Mouse (Mus musculus) erythroblast, adult 5-6 weeks (primary cell): Measurements from ENCODE around the gene Plekhj1. TPM values are rescaled to one million over a fixed set of nuclear protein-coding genes. Genes with fewer than 3 reads are reported as not detected.

Source experiments
- ATAC-seq: replicated peaks from 2 replicates; pipeline ENCODE4 v1.8.0; 2016; ENCODE audit warnings: moderate number of reproducible peaks, mild to moderate bottlenecking, moderate TSS enrichment, inconsistent platforms; ENCODE audit not compliant: poor library complexity, low FRiP score, severe bottlenecking
- total RNA-seq, 2 experiments: library from RNA; stranded (forward) in 1 of 2; stranded (reverse) in 1 of 2; fragments of 150-400 nt in 1 of 2; fragments of 200-764, 138-1000 nt in 1 of 2; gene quantifications; 2 replicates each; pipeline versions ENCODE4 v1.2.3 to v1.2.4; 2015 to 2017; ENCODE audit warnings: low replicate concordance in 2 of 2

The Plekhj1 gene
- total RNA-seq, 2 experiments from 2014 or later = 13.9 to 45.2 TPM

DNA sequence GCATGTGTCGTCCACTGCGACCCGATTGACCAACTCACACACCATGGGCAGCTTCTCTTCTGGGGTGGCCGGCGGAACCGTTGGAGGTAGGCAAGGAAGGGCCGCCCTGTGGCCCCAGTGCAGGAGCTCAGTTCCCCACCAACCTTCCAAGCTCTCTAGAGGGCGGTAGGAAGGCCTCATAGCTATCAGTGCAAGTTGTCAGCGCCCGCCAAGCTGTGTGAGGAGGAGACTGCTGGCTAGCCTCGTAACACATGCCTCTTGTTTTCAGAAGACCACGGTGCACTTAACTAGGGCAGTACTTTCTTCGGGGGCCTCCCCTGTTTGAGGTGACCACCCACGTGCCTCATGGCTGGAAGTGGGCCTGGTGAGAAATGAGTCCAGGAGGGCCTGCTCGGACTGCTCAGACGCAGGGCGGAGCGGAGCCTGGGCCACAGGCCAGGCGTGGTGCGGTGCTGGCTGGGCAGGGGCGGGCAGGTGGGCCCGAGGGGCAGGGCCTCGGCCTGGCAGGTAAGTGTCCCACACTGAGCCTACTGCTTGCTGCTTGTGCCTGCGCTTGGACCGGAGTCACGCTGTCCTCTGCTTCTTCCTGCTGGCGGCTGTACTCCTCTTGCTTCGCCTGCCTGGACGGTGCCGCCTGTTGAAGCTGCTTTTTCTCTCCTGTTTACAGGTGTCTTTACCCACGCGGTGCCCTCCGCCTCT lies 6.8 kb downstream of the Plekhj1 start:
- ATAC-seq = no peak

- ATAC-seq = no peak
These were observed 7.5 kb downstream of the Plekhj1 start for GRCm38 (mm10) chr10:80790761-80791404.

DNA sequence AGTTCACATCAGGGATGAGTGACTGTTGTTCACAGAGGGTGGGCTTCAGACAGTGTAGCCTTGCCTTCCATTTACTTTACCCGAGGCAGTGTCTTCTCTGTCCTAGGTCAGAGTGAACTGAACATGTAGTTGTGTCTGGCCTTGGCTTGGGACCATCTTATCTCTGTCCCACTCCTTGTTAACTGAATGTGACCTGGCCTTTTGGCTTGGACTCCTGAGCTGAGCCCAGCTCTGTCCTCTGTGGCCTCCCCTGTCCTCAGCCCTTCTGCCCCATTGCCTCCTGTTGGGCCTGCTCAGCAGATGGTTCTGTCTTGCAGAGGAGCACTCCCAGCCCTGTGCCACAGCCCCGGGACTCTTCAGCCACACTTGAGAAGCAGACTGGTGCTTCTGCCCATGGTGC lies 10.9 kb downstream of the Plekhj1 start:
- ATAC-seq = no peak

DNA sequence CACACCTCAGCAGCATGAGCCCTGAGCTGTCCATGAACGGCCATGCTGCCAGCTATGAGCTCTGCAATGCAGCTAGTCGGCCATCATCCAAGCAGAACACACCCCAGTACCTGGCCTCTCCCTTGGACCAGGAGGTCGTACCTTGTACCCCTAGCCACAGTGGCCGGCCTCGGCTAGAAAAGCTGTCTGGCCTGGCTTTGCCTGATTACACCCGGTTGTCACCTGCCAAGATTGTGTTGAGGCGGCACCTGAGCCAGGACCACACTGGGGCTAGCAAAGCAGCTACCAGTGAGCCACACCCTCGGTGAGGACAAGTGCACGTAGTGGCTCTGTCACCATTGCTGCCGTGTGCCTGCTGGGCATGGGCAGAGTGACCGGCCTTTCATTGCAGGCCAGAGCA lies 12.5 kb downstream of the Plekhj1 start:
- no peak for ATAC-seq

GRCm38 (mm10) chr10:80784871-80785270 lies 13.6 kb downstream of the Plekhj1 start:
- no peak for ATAC-seq

GRCm38 (mm10) chr10:80784302-80784701 lies 14.1 kb downstream of the Plekhj1 start:
- no peak for ATAC-seq

DNA sequence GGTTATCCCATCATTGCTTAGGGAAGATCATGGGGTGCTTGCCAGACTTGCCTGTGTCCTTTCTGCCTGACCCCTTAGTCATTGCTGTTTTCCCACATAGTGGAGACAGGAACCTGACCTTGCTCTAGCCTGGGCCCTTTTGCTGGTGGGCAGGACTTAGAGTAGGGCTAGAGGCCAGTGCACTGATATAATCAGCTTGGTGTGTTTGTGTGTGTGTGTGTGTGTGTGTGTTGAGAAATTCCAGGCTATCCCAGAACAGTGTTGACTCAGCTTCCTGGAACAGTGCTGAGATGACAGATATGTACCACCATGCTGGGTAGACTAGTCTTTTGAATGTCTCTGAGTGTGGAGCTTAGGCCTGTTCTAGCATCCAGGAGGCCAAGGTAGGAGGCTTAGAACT lies 18.9 kb downstream of the Plekhj1 start:
- ATAC-seq = no peak

DNA sequence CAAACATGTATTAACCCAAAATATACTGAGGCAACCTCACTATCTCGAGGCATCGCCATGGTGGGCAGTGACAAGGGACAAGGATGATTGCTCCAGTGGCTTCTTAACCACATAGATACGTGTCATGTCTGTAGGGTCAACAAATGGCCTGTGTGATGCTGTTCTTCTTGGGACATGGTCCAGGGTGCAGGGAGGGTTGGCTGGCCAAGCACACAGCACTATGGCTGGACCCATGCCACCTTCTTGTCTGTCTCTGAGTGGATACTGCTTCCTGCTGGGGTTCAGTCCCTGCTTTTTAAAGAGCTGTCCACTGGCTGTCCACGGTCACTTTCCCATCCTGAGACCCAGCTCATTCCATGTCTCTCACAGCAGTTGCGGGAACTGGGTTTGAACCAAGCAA lies 21.3 kb downstream of the Plekhj1 start:
- ATAC-seq = no peak

- ATAC-seq = no peak
These were observed 22.0 kb downstream of the Plekhj1 start for GRCm38 (mm10) chr10:80776358-80776869.

DNA sequence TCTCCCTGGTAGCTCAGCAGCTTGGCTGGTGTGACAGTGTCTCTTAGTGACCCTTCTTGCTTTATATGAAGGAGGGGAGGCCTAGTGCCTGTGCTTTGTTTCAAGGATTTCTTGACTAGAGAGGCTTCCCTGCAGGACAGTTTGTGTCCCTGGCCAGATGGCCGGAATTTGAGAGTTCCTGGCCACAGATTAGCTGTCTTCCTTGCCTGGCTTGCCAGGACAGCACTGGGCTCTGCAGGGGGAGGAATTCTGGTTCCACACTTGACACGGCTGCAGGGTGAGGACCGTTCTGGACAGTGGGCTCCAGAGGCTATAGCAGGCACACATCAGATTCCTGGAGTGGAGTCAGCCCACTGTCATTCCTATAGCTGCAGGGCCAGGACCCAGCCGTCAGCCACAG lies 22.7 kb downstream of the Plekhj1 start:
- no peak for ATAC-seq

DNA sequence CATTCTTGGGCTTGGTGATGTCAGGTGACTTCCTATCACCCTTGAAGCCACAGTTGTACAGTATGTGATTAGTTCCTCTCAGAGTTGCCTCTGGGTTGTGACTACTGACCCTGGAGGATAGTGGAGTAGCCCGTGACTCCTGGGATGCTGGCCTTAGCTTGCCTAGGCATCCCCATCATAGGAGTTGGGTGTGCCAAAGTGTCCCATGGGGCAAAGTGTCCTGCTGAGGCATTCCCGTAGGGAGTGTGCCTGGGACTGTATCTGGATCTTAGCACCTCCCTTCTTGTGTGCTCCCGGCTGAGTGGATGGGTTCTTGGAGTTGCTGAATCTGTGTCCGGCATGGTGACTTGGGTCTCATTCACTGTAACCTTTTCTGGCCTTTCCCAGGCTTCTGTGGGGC lies 23.4 kb downstream of the Plekhj1 start:
- peak; percentile 8 for ATAC-seq

- peak; percentile 74 for ATAC-seq
These were observed 23.9 kb downstream of the Plekhj1 start for GRCm38 (mm10) chr10:80774549-80774948.

DNA sequence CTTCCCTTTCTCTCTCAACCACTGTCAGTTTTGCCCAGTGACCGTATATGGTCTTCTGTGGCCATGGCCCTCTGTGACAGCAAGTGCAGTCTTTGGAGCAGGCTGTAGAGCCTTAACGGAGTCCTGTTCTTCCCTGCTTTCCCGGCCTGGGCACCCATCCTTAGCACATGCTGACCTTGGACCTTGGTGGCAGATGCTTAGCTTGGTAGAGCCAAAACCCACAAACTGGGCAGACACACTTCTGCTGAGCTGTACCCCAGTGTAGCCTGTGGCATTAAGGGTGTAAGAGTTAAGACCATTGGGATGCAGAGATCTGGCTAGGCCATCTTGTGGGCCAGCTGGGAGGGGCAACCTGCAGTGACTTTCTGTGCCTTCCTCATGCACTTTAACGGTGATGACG lies 24.6 kb downstream of the Plekhj1 start:
- no peak for ATAC-seq

GRCm38 (mm10) chr10:80768365-80768764 lies 30.1 kb downstream of the Plekhj1 start:
- ATAC-seq = no peak

- ATAC-seq = no peak
These were observed 32.1 kb downstream of the Plekhj1 start for GRCm38 (mm10) chr10:80766161-80766815.

DNA sequence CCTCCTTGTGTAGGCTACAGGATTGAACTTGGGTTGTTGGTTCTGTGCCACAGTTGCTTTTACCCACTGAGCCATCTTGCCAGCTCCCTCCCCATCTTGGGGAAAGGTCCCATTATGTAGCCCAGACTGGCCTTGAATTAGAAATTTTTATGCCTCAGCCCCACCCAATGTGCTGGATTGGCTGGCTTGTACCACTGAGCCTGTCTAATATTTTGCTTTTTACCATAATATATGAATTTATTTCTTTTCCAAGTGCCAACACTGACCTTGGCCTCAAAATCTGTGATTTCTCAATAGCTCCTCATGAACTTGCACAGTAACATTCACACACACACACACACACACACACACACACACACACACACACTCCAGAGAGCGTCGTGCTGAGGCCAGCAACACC lies 32.7 kb downstream of the Plekhj1 start:
- ATAC-seq = no peak

DNA sequence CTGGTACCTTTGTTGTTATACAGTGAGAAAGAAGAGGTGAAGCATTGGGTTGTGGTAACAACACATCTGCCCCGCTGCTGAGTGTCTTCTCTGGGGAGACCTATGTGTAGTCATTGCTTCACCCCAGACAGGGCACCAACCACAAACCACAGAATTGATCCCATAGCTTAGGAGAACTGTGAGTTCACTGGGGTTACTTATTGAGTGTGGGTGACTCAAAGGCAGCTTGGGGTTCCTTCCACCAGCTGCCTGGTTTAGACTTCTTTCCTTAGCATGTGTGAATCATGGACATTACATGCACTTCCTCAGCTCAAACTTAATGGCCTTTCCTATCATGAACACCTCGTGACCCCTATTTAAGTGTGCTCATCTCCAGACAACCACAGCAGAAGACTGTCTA lies 34.9 kb downstream of the Plekhj1 start:
- no peak for ATAC-seq

DNA sequence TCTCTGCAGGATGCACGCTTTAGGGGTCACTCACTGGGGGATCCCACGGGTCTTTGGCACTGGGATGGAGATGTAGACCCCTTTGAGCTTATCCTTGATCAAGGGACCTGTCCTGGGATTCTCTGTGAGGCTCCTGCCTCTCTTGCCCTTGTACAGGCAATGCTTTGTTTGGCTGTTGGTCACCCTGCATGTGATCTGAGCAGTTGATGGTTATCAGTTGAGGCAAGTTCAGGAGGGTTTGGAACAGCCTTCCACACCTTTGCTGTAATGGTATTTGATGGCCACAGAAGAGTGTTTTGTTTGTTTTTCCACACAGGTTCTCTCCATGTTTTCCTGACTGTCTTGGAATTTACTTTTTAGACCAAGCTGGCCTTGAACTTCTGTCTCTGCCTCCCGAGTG lies 36.6 kb downstream of the Plekhj1 start:
- no peak for ATAC-seq

- ATAC-seq = no peak
These were observed 37.6 kb downstream of the Plekhj1 start for GRCm38 (mm10) chr10:80760596-80761524.

- ATAC-seq = no peak
These were observed 39.8 kb downstream of the Plekhj1 start for GRCm38 (mm10) chr10:80758651-80759050.
